Mouse (Mus musculus) left cerebral cortex, adult 9 months (tissue): ENCODE results near the gene Kmt5b.

ENCODE experiments used
- DNase-seq, 2 experiments: peaks; one replicate each; pipeline ENCODE4 v3.0.0; 2022; ENCODE audit warnings: low spot score in 2 of 2

Gene Kmt5b

GRCm38 (mm10) chr19:3768697-3769383, 1.6 kb downstream of the Kmt5b start:
- DNase-seq: no peak

DNA sequence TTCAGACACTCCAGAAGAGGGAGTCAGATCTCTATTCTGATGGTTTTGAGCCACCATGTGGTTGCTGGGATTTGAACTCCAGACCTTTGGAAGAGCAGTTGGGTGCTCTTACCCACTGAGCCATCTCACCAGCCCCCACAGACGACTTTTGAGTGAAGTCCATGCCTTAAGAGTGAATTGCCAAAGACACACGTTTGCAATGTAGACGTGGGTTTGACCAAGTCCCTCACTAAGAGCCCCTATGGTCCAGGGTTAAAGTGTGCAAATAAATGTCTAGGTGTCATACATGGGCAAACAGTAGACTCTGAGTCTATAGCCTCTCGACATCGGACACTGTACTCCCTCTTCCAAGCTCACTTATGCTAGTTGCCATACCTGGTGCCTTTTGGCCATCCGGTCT, 2.3 kb downstream of the Kmt5b start:
- no peak for DNase-seq

GRCm38 (mm10) chr19:3774159-3774558, 6.9 kb downstream of the Kmt5b start:
- no peak for DNase-seq

DNA sequence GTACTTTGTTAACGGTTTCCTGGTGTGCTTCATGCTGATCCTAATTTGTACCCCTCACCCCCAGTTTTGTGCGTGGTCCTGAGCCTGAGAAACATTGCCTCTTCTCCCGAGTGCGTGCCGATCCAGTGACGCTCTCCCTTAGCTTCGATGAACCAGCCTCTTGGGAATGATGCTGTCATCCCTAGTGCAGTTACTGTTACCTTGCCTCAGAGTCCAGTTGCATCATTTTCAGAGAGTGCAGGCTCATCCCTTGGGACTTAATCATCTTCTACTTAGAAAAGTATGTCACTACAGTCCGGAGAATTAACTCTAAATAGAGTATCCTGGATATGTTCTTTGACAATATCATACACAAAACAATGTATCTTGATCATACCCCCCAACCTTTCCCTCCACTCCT, 11.5 kb downstream of the Kmt5b start:
- DNase-seq: no peak

DNA sequence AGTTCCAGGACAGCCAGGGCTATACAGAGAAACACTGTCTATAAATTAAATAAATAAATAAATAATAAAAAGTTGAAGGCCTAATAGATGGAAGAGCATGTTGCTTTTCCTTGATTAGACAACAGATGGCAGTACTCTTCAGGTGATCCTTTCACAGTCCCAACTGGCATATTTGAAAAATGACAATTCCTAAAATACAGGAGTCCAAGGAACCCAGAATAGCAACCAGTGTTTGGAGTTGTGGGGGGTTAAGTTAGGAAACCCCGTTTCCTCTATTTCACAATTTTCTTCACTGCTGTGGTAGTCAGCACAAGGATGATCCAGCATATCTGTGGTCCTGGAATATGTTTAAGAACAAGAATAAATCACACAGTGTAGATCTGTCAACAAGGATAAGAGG, 22.9 kb downstream of the Kmt5b start:
- no peak for DNase-seq

- DNase-seq: no peak
These were observed 38.3 kb downstream of the Kmt5b start for GRCm38 (mm10) chr19:3805526-3805925.

DNA sequence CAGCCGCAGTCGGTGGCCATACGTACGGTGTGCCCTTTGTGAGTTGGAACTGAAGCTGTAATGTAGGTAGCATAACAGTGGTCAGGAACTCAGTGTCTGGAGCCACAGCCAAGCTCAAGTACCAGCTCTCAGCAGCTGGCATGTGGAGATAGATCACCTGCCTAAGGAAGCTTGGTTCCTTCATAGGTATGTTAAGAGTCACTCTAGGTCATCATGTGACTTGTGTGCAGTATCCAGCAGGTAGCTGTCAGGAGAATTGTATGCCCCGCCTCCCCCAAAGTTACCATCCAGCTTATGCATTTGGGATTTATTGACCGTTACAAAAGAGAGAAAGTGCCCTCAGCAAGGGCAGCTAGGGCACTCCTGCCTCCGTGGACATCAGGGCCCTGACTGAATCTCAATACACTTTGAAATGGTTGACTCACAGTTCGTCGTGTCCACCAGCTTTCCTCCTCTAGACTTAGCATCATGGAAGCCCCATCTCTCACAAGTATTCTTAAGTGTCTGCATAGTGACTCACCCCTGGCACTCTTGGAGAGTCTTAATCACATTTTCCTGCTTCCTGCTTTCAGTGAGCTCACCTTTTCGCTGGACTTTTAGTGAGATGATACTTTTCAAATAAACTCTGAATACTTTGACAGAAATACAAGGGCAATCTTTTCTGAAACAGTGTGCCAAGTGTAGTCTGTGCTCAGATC, 43.5 kb downstream of the Kmt5b start:
- DNase-seq: no peak

- DNase-seq: no peak
These were observed 47.2 kb downstream of the Kmt5b start for GRCm38 (mm10) chr19:3814461-3814860.

- no peak for DNase-seq
These were observed 48.6 kb downstream of the Kmt5b start for GRCm38 (mm10) chr19:3815824-3816223.

GRCm38 (mm10) chr19:3819080-3819479, 51.9 kb downstream of the Kmt5b start:
- DNase-seq: no peak

DNA sequence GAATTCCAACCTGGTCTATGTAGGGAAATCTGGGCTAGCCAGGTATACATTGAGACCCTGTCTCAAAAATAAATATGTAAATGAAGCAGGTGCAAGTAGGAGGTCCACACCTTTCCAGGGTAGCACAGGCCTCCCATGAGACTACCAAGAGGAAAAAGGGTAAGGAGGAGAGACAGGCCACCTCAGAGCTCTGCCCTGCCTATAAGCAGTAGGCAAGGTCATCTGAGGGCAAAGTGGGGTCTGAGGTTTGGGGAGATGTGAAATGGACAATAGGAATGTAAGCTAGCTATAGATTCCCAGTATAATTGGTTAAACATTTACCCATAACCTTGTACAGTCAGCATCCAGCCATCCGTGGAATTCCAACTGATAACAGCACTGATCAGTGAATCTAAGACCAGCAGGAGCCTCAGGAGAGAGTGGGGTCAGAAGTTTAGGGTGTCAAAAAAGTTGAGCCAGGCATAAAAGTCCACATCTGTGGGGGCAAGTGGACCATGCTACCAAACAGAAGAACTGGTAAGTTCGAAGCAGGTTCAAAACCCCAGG, 52.8 kb downstream of the Kmt5b start:
- no peak for DNase-seq

- no peak for DNase-seq
These were observed 57.8 kb downstream of the Kmt5b start for GRCm38 (mm10) chr19:3825044-3825443.

GRCm38 (mm10) chr19:3829863-3830262, 62.6 kb downstream of the Kmt5b start:
- DNase-seq: no peak

- DNase-seq: no peak
These were observed 64.5 kb downstream of the Kmt5b start for GRCm38 (mm10) chr19:3831716-3832115.

DNA sequence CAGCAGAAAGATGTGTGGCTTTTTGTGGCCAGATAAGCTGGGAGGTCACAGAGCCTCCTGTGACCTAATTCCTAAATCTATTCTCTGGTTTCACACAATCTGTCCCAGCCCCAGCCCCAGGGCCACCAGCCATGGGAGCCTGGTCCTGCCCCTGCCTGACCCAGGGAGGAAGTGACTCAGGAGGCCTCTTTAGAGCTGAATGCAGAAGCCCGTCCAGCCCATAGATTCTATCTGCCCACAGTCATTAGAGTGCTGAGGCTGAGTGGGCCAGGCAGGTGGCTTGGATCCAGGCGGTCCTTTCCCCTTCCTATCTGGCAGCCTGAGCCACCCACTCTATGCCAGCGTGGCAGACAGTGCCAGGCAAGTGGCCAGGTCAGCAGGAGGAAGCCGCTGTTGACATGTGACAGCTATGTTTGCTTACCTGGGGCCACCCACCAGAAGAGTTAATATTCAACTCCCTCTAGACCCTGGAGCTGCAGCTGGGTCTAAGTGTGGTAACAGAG, 65.7 kb downstream of the Kmt5b start:
- no peak for DNase-seq

GRCm38 (mm10) chr19:3834301-3834700, 67.1 kb downstream of the Kmt5b start:
- no peak for DNase-seq

- no peak for DNase-seq
These were observed 69.6 kb downstream of the Kmt5b start for GRCm38 (mm10) chr19:3836791-3837190.

- no peak for DNase-seq
These were observed 71.7 kb downstream of the Kmt5b start for GRCm38 (mm10) chr19:3838931-3839330.

DNA sequence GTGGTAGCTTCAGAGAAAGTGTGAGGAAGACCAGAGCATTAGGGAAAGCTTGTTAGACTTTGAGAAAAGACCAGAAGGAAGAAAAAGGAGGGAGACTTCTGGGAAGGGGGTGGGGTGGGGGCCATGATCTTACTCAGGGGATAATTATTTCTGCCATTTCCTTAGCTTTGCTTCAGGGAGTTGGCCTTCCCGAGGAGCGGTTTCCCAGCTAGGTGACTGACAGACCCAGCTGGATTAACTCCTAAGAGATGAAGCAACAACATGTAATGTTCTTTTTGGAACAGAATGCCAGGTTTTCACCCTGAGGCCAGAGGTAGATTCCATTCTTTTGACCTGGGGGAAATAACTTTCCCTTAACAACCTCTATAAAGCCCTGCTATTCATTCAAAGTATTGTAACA, 72.5 kb downstream of the Kmt5b start:
- DNase-seq: no peak

DNA sequence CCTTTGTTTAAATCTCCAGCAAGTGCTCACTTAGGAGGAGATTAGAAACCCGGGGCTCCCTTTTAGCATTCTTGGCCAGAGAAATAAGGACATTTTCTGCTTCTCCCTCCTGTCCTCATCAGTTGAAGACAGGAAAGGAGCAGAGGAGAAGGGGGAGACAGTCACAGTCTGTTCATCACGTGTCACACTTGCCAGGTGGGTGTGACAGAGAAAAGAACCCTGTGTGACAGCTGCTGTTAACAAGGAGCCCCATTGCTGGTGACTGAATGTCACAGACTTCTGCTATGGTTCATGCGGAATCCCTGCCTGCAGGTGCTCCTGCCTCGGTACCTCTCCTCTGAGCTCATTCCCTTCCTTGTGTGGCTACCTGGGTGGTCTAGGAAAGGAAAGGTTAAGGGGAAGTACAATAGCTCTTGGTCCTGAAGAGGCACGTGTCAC, 73.0 kb downstream of the Kmt5b start:
- no peak for DNase-seq

- DNase-seq: no peak
These were observed 73.5 kb downstream of the Kmt5b start for GRCm38 (mm10) chr19:3840685-3841084.

DNA sequence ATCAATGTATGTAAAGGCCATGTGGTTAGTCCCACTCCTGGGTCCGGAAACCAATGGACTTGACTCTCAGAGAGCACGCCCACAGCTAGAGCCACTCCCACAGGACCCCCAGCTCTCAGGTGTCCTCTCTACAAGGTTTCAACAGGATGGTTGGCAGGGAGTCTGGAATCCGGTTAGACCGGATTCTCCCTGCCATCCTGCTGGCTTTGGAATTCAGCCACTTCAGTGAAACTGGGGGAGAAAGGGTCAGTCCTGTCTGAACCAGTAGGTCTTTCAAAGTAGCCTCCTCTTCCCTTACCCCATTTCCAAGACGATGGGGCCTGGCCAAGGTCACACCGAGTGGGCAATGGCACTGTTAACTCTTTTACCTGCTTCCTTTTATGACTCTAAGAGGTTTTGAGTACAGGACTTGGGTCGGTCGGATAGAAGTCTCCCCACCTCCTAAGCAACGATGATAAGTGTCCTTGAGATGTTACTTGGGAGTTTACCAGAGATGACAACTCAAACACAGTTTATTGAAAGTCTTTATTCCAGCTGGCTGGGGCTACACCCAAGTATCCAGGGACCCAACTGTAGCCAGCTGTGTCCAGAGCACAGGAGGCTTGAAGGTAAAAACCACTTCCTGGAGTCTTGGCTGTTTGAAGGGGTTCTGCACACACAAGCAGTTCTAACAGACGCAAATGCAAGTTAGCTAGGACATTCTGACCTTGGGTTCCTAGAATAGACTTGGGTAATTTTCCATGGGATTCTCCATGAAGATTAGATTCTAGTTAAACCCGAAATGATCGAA, 75.3 kb downstream of the Kmt5b start:
- no peak for DNase-seq
